Mouse (Mus musculus) thymus, postnatal 14 days (tissue): ENCODE data around the gene Gse1.

Experiments used
- DNase-seq: peaks from one replicate; pipeline ENCODE4 v3.0.0; 2021

The Gse1 gene

DNA sequence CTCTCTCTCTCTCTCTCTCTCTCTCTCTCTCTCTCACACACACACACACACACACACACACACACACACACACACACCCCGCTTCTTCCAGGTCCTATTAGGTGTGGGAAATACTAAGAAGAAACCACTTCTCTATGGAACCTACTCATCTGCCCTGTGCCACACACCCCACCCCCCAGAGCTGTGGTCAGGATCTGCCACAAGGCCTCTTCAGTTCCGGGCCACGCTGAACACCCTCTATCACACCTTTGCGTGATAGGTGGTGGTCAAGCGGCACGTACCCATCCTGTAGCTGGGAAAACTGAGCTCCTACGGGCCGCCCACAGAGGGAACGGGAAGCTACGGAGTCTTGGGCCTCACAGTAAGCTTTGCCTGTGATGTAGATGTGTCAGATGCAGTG is 238.0 kb downstream of the Gse1 start:
- no peak for DNase-seq

DNA sequence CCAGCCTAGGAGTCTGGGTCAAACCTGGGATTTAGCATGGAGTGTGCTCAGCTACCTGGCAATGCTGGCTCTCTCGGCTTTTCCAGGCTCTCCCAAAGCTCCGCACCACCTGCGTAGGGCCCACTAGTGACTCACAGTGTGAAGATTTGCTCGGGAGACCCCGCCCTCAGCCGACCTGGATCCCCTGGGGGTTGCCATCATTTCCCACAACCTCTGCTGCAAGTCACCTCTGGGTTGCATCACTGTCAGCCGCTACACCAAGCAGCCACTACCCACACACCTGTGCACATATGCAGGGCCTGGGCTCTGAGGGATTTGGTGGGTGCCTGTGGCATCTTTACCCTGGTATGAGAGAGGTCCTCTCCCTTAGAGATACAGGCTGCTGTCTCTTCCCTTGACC is 239.3 kb downstream of the Gse1 start:
- no peak for DNase-seq

DNA sequence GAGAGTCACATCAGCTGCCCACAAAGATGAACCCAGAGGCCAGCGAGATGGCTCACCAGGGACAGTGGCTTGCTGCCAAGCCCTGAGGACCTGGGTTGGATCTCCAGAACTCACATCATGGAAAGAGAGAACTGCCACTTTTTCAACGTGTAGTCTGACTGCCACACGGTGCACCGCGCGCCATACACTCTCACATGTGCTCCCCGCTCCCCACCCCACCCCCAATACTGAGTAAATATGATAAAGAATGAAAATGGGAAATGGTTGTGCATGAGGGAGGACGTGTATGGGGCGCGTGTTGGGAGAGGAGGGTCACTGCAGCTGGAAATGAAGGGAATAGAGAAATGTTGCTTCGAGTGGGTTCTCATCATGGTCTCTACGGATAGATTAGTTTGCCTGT is 241.9 kb downstream of the Gse1 start:
- no peak for DNase-seq

GRCm38 (mm10) chr8:120471166-120471565 is 242.9 kb downstream of the Gse1 start:
- DNase-seq = peak; percentile 70

DNA sequence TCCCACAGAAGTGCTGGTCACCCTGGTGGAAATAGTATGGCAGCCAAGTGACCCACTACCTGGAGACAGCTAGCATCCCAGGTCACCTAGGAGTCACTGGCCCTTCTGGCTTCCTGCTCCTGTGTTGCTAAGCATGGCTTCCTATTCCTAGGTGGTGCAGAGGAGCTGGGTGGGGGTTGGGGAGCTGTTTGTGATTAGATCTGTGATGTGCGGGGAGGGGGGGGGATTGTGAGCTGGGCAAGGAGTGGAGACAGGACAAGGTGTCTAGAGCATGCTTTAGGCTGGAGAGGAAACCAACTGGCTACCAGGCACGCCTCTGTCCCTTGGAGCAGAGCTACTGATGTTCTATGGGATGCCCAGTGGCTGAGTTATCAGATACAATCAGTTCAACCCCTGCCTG is 243.5 kb downstream of the Gse1 start:
- DNase-seq = no peak

DNA sequence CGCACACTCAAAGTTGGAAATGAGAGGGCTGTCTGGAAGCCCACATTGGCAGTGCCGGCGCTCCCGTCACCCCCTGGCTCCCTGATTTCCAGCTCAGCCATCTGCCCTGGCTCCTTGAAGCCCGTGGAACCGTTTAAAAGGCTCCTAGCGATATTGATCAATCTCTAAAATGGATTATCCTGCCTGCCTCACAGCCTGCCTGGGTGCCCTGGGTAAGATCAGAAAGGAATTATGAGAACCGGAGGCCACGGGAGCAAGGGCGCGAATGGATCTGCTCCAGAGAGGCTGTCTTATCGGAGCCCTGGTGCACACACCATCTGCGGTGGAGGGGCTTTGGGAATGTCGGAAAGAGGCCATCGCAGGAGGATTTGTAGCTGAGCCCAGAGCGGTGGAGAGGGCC is 244.0 kb downstream of the Gse1 start:
- DNase-seq = no peak

DNA sequence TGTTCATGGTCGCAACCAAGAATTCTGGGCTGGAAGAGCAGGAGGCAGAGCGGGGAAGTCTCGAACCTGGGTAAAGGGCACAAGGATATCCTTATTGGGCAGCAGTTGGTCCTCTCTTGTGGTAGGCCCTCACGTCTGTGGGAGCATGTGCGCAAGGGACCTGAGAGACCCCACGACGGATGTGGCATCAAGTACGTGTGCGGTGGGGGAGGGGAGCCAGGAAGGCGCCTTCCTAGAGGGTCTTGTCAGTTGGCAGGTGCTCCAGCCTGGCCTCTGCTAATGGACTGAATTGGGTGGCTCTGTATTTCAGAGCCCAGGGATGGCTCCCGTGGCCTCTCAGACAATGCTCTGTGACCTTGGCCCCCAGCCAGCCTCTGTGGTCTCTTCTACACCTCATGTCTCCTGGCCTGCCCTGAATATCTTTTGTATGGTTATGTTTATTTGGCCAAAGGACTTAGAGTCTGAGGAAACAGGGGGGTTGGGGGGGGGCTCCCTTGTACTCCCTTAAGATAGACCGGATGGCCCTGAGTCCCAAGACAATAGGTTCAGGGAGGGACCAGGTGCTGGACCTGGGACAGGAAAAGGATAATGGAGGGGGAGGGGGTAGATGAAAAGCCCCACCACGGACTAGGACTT is 245.6 kb downstream of the Gse1 start:
- peak; percentile 83 for DNase-seq

DNA sequence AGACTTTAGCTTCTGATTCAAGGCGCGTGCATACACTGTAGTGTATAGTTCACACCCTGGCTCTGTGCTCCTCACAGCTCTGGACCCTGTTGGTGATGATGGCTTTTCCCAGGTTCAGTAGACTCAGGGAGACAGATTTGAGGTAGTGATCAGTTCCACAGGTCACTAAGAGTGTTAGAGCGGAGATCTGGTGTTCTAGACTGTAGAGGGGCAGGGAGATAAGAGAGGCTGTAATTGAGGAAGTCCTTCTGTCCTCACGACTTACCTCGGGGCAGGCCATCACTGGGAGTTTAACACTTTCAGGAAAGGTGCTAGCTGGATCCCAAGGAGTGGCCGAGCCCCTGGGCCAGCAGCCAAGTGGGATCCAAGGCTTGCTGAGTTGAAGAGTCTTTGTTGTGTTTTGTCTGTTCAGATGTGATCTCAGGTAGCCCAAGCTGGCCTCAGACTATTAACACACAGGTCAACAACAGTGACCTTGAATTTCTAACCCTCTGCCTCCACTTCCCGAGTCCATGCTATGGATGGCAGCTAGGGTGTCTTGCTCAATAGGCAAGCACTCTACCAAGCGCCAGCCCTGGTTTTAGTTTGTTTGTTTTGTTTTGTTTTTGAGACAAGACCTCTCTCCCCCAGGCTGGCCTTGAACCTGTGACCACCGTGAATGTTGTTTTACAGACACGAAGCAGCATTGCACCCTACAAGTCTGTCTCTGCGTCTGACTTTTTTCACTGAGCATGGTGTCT is 246.4 kb downstream of the Gse1 start:
- DNase-seq = no peak

GRCm38 (mm10) chr8:120475462-120476201 is 247.4 kb downstream of the Gse1 start:
- no peak for DNase-seq

DNA sequence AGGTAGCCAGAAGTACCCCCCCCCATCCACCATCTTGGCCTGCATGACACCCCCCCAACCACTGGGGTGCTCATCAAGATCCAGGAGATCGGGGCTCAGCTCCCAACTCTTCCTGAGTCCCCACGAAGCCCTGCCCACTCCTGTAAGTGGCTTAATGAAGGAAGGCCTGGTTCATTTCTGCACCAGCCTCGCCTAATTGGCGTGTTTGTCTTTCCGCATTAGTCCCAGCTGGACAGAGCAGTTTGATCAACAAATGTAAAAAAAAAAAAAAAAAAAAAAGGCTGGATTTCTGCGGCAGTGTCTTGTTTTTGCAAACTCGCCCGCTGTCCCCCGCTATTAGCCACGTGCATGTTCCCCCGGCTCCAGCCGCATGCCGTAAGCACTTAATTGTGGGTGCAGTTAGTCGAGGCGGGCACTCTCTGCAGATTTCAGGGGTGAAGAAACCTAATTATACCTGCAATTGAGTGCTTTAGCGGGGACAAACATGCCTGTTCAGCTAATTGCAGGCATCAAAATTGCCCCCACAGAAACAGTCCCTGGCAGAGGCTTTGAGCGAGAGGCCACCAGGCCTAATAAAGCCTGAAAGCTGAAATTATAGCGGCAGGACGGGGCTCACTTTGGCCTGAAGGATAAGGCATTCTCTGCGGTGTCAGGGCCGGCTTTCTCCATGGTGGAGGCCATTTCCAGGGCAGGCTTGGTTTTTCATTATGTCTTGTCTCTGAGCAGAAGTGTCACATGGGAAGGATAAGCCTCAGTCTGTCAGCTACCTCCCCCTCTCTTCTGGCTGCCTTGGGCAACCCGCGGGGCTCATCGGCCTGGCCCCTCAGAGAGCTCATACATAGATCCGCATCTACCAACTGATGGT is 248.7 kb downstream of the Gse1 start:
- no peak for DNase-seq

GRCm38 (mm10) chr8:120478754-120479153 is 250.5 kb downstream of the Gse1 start:
- no peak for DNase-seq

DNA sequence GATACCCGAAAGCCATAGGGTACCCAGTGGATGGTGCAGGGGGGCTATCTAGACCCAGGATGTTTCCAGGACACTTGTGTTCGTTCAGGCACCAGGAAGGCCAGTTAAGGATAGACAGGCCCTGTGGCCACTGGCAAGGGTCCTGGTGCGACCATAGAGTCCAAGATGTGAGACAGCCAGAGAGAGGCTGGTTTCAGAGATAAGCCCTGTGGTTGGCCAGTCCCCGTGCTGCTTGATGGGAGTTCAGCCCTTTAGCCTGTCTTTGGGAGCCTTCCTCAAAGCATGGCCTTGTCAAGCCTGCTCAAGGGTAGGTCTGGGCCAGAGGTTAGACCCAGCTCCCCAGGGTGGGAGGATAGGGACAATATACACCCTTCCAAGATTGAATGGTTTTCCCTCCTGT is 251.4 kb downstream of the Gse1 start:
- no peak for DNase-seq

DNA sequence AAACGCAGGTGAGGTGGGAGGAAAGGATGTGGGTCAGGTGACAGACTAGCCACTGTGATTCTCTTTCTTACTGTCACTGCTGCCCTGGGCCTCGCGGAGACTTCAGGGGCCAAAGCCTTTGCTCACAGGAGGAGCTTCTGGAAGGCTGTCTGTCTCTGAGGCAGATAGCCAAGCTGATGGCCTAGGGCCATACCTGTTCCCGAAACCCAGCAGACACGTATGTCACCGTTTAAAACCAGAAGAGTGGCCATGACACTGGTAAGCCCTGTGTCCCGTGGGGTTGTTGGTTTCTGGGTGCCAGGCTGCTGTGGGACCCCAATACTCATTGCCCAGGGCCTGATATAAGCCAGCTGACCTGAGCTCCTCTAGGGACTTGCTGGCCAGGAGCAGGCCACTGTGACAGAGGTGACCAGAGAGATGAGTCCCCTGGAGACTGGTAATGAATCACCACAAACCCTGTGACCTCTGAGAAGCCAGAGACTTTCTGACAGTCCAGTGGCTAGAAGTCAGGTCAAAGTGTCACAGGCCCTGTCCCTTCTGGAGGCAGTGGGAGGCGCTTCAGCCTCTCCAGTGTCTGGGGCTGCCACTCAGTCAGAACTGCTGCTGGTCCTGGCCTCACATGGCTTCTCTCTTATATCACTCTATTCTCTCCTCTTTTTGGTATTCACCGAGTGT is 253.9 kb downstream of the Gse1 start:
- DNase-seq = no peak

- DNase-seq = no peak
Observed at GRCm38 (mm10) chr8:120484460-120484859, 256.2 kb downstream of the Gse1 start.

DNA sequence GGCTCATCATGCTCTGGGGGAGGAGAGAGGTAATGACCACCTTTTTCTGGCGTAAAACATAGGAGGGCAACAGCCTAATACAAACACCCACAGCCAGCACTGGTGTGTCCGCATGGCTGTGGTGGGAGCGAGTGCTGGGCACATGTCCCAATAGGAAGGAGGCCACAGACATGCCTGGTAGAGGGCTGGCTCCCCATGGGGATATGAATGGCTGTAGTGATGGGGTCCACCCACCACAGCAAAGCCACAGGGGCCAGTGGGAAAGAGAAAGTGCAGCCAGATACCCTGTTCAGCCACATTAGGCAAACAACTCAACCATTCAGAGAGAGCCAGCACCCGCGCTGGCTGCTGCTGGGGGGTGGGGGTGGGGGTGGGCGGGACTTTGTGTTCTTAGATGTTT is 256.9 kb downstream of the Gse1 start:
- DNase-seq = no peak

DNA sequence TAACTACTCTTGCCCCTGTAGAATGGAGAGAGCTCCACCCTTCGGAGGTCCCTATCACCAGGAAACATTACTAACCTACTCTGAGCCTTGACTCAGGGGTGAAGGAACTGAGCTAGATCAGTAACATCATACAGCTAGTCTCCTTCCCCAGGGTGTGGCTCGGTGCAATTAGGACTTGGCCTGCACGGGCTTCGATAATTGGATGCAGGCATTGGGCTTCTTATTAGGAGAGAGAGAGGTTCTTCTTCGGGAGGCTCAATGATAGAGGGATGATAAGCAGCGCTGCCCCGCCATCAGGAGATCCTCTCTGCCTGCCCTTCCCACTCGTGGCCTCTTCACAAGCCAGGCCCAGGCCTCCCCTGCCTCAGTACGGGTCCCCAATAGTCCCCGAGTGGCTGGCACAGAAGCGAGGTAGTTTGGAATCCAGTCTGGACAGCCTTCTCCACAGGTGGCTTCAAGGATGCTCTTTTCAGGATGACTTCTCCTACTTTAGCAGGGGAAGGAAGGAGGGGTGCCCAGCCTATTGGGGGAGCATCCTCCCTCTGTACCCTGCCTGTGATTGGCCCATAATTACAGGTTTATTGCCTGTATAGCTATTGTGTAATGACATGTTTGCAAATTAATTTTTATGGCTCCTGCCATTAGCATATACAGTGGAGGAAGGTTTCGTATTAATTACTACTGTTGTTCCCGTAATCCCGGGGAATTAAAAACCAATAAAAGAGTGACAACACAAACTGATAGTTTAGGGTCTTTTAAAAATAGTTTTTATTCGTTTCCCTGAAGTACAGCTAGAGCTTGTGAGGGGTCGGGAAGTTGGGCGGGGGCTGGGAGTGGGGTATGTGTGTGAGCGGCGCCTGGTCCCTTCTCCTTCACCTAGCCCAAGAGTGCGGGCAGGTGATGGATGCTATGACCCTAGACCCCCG is 257.6 kb downstream of the Gse1 start:
- no peak for DNase-seq

DNA sequence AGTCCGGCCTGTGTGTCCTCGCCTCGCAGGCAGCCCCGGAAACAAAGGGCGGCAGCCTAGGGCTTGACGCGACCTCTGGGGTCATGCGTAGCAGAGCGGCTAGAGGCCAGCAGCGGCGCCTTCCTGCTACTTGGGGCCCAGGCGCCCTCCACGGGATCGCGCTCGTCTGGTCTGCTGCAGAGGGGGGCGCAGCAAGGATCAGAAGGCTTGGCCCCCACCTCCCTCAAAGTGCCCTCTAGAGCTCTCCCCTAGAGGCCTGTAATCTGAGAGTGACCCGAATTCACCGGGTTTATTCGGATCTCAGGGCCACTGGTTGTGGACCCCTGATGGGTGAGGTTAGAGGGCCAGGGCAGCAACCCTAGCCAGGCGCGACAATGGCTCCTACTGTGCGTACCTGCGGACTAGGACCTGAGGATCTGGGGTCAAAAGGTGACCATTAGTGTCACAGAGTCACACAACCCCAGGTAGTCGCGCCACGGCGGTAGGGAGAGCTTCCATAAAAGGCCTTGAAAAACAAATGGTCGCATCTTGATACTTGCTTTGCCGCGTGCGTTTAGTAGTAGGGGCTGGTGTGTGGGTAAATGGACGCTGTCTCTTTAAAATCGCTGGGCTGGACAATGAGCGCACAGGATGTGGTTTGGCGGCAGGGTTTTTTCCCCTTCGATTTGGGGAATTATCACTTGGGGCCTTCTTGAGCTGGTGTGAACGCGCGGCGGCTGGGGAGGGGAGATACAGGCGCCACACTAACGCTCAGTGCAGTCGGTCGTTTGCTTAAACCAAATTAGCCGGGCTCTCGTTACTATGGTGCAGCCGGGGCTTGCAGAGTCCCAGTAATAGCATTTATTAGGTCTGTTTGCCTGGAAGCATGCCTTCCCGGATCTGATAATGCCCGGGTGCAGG is 258.5 kb downstream of the Gse1 start:
- peak; percentile 49 for DNase-seq

DNA sequence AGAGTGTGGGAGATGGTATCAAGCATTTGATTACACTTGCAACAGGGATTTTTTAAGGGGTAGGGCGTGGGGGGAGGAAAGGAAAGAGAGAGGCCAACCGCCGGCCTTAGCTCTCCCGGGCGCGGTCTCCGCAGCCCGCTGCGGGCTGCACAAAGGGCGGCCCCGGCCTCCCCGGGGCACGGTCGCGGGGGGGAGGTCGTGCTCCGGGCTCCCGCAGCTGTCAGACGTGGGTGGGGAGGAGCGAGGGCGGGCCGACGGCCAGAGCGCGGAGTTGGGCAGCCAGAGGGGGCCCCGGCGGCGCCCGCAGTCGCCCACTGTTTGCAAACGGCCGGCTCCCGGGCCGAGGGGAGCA is 259.1 kb downstream of the Gse1 start:
- peak; percentile 77 for DNase-seq

- DNase-seq = peak; percentile 84
Observed at GRCm38 (mm10) chr8:120487729-120488510, 259.7 kb downstream of the Gse1 start.
